In genomic region chr9:64773254-64773653, GRCm38 (mm10) we compare ENCODE assay signal across 21 mouse cellular contexts. TPM values are rescaled to one million over a fixed set of nuclear protein-coding genes. Genes with fewer than 3 reads are reported as not detected.
DNase-seq lines count a peak whose midpoint lies in the region; ATAC-seq and TF ChIP-seq lines count a peak whose summit lies in the region.
"Had no signal": no experiment of that assay in that cellular context is flagged by ENCODE, and none has a peak within 500 bp of the region (broad histone marks: within the 10 kb centered on the region; RNA-seq: fewer than 3 reads in every experiment).

No protein-coding gene starts in this region.

- no peak for TF ChIP-seq CTCF in layer of hippocampus, adult 2 months (conservative IDR thresholded peaks at IDR 0.05)
- TF ChIP-seq CTCF in heart, postnatal 0 days (IDR thresholded peaks at IDR 0.05; ENCODE audit: low read depth) = no peak

- no peaks in the 10 kb centered on the region for H3K9me3 ChIP-seq in heart, embryonic 12.5 days (replicated peaks)
- no peaks in the 10 kb centered on the region for H3K9me3 ChIP-seq in heart, postnatal 0 days (replicated peaks; ENCODE audit: control insufficient read depth, low read length)
- H3K9me3 ChIP-seq: embryonic facial prominence, embryonic 13.5 days; forebrain, embryonic 12.5 days; G1E; hindbrain, embryonic 15.5 days had no signal

- peak; percentile 88 for DNase-seq in heart, adult 11 months
- no peak for DNase-seq in heart, postnatal 14 days
- no peak for DNase-seq in heart, postnatal 36 days
- no peak for DNase-seq in layer of hippocampus, adult 2 months (ENCODE audit: low spot score in 2 of 2)
- DNase-seq in layer of hippocampus, adult 18-20 months (ENCODE audit: low spot score in 2 of 2) = no peak
- peak; percentile 48 for DNase-seq in heart, postnatal 0 days (ENCODE audit: low spot score)
- DNase-seq in cerebellum, postnatal 25 days = no peak
- DNase-seq: B cell, adult 2 months; cerebellum, adult 11-12 months; cerebellum, adult 9-10 months; gastrocnemius, postnatal 10 days; kidney, adult 8-10 months had no signal

- no peaks in the 10 kb centered on the region for H3K36me3 ChIP-seq in heart, embryonic 12.5 days
- no peaks in the 10 kb centered on the region for H3K36me3 ChIP-seq in heart, postnatal 0 days (replicated peaks; ENCODE audit: control insufficient read depth, insufficient read depth, low read length)
- H3K36me3 ChIP-seq: embryonic facial prominence, embryonic 13.5 days; forebrain, embryonic 12.5 days; G1E; hindbrain, embryonic 15.5 days had no signal

- no peak overlapping the region for H3K4me2 ChIP-seq in heart, embryonic 12.5 days
- no peak overlapping the region for H3K4me2 ChIP-seq in heart, postnatal 0 days (ENCODE audit: low read depth, low read length)
- H3K4me2 ChIP-seq: embryonic facial prominence, embryonic 13.5 days; forebrain, embryonic 12.5 days; hindbrain, embryonic 15.5 days had no signal

- WGBS in heart, embryonic 12.5 days = 38% methylated on average over 8 of the region's 8 CpGs
- 40% methylated on average over 8 of the region's 8 CpGs for WGBS in heart, postnatal 0 days

- peak overlapping the region; percentile 85 for H3K27ac ChIP-seq in heart, embryonic 12.5 days (ENCODE audit: poor library complexity, severe bottlenecking)
- H3K27ac ChIP-seq in layer of hippocampus, adult 2 months = peak overlapping the region; percentile 85; the same call in 1 of the 2 replicates
- peak overlapping the region; percentile 38; the same call in 1 of the 2 replicates for H3K27ac ChIP-seq in heart, postnatal 0 days (ENCODE audit: low read depth)
- H3K27ac ChIP-seq: embryonic facial prominence, embryonic 13.5 days; forebrain, embryonic 12.5 days had no signal

- peaks cover 50% of the 10 kb centered on the region for H3K4me1 ChIP-seq in heart, embryonic 12.5 days (replicated peaks)
- H3K4me1 ChIP-seq in heart, postnatal 0 days (ENCODE audit: control insufficient read depth, insufficient read depth) = 0 out of 2 replicates have a peak, but pooled peaks cover 4% of the 10 kb centered on the region

- H3K4me3 ChIP-seq in heart, embryonic 12.5 days = no peak overlapping the region
- H3K4me3 ChIP-seq in layer of hippocampus, adult 2 months = no peak overlapping the region
- H3K4me3 ChIP-seq in heart, postnatal 0 days (ENCODE audit: low read depth, low read length) = no peak overlapping the region
- H3K4me3 ChIP-seq: embryonic facial prominence, embryonic 13.5 days; forebrain, embryonic 12.5 days; hindbrain, embryonic 15.5 days had no signal

- intact Hi-C loops in heart, postnatal 14 days (cut with DNase I) = loop anchor here (5.0 kb wide), 1 partner anchor 426 kb away; no protein-coding TSS in a partner anchor
- intact Hi-C loops in heart, postnatal 36 days (cut with DNase I) = no loop called here

- ATAC-seq in heart, embryonic 12.5 days (ENCODE audit: insufficient number of reproducible peaks, low FRiP score) = peak; percentile 46; the same call in 1 of the 2 replicates
- ATAC-seq in heart, postnatal 0 days (ENCODE audit: insufficient read depth, low read depth) = peak; percentile 60
- ATAC-seq: CD4-positive, CD25-positive, alpha-beta regulatory T cell, adult 4 months; forebrain, embryonic 16.5 days; inflammation-experienced regulatory T-cells, adult 6 months; intestine, postnatal 0 days had no signal

- H3K9ac ChIP-seq in heart, embryonic 12.5 days = no peak overlapping the region
- H3K9ac ChIP-seq in heart, postnatal 0 days (replicated peaks; ENCODE audit: low read depth, low read length) = no peak overlapping the region
- H3K9ac ChIP-seq: embryonic facial prominence, embryonic 13.5 days; forebrain, embryonic 12.5 days; hindbrain, embryonic 15.5 days had no signal

- no peaks in the 10 kb centered on the region for H3K27me3 ChIP-seq in heart, embryonic 12.5 days (replicated peaks)
- no peaks in the 10 kb centered on the region for H3K27me3 ChIP-seq in heart, postnatal 0 days (ENCODE audit: control insufficient read depth, insufficient read depth, low read length)
- H3K27me3 ChIP-seq: embryonic facial prominence, embryonic 13.5 days; hindbrain, embryonic 15.5 days had no signal

- TF ChIP-seq EP300 in heart, postnatal 0 days (IDR thresholded peaks at IDR 0.05; ENCODE audit: low read depth) = 0 out of 2 replicates have a peak, but pooled peaks have one; percentile 25

RNA-seq across cellular contexts. Expression of gene Rab11a, which starts 35.7 kb away (rescaled TPM):
- total RNA-seq in heart, postnatal 14 days (2021) = 100 to 1,000 TPM; 216 to 231 TPM
- 325 and 346 TPM in 2 replicates for polyA plus RNA-seq in heart, embryonic 12.5 days (2016; fragmentation: Nextera tagmentation; extraction: Ambion mirVana)
- total RNA-seq in heart, postnatal 36 days (2021) = 100 to 1,000 TPM; 181 to 194 TPM
- total RNA-seq in layer of hippocampus, adult 2 months (2021) = 100 to 1,000 TPM; 218 to 232 TPM
- total RNA-seq in layer of hippocampus, adult 18-20 months (2021) = 100 to 1,000 TPM; 208 to 222 TPM
- 101 and 180 TPM in 2 replicates for total RNA-seq in heart, postnatal 0 days (2014; rRNA removed; ENCODE audit: low replicate concordance)
- polyA plus RNA-seq in heart, postnatal 0 days (2015; fragmentation: Nextera tagmentation; extraction: Ambion mirVana) = 424 and 438 TPM in 2 replicates

RNA-seq across cellular contexts. Expression of gene Dennd4a, which starts 37.9 kb away (rescaled TPM):
- total RNA-seq in heart, postnatal 14 days (2021) = 10 to 100 TPM; 10.6 to 12.6 TPM
- 5.4 and 8.0 TPM in 2 replicates for polyA plus RNA-seq in heart, embryonic 12.5 days (2016; fragmentation: Nextera tagmentation; extraction: Ambion mirVana)
- total RNA-seq in heart, postnatal 36 days (2021) = 1 to 10 TPM; 7.7 to 8.4 TPM
- total RNA-seq in layer of hippocampus, adult 2 months (2021) = 10 to 100 TPM; 39.9 to 41.5 TPM
- total RNA-seq in layer of hippocampus, adult 18-20 months (2021) = 10 to 100 TPM; 35.5 to 37.6 TPM
- 7.0 and 9.9 TPM in 2 replicates for total RNA-seq in heart, postnatal 0 days (2014; rRNA removed; ENCODE audit: low replicate concordance)
- 2.6 and 3.1 TPM in 2 replicates for polyA plus RNA-seq in heart, postnatal 0 days (2015; fragmentation: Nextera tagmentation; extraction: Ambion mirVana)

Comparison
In these comparisons a context has a peak if more than half of its experiments do, and no peak if none do; other contexts are left out.
1. DNase-seq: peak in heart, adult 11 months (single experiment) and heart, postnatal 0 days (single experiment); none in heart, postnatal 14 days (0 of 2), heart, postnatal 36 days (0 of 2), layer of hippocampus, adult 2 months (0 of 2), layer of hippocampus, adult 18-20 months (0 of 2) and cerebellum, postnatal 25 days (0 of 2).
2. Peak in every context shown above with its lines, with median percentiles within 50 percentile points of each other: H3K27ac ChIP-seq.